Mouse (Mus musculus) spleen, adult 2 months (tissue): ENCODE results near the gene Cfap206.

Experiments
- CTCF ChIP-seq: fragments of 200-500 bp; IDR thresholded peaks from 2 replicates; pipeline ENCODE4 v1.5.1; 2011; ENCODE audit warnings: mild to moderate bottlenecking, inconsistent platforms; ENCODE audit not compliant: insufficient read depth, insufficient read length, insufficient replicate concordance; ENCODE audit errors: extremely low read depth
- POLR2A ChIP-seq: fragments of 200-500 bp; IDR thresholded peaks from 2 replicates; pipeline ENCODE4 v1.6.1; 2011; ENCODE audit warnings: low read depth, low read length, inconsistent platforms

DNA sequence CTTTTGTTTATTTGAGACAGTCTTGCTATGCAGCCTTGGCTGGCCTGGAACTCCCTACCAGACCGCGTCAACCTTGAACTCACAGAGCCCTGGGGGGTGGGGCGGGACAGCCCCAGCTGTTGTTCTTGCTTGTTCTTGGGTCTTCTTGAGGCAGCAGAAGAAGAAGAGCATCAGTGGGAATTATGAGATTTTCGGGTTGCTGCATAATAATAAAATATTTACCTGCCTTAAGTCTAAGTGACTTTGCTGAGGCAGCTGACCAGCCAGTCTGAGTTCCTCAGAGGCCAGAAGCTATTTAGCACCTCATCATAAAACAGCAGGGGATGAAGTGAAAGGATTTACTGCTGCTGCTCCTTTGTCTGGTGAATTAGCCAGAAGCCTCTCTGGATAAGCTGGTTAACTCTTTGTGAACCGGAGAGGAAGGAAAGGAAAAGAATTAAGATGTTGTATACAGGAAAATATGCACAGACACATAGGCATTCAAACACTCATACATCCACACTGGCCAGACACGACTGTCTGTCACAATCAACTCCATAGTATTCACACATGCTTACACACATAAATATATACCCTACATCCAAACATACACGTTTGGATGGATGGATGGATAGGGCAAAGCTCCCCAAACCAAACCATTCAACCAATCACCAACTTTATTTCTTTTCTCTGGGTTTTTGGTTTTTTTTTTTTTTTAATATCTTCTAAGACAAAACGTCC, 41.8 kb upstream of the Cfap206 start:
- TF ChIP-seq CTCF, result no peak
- no peak for TF ChIP-seq POLR2A
